Mouse (Mus musculus): ENCODE data around the gene Pkd1l1.

Pkd1l1 gene

DNA sequence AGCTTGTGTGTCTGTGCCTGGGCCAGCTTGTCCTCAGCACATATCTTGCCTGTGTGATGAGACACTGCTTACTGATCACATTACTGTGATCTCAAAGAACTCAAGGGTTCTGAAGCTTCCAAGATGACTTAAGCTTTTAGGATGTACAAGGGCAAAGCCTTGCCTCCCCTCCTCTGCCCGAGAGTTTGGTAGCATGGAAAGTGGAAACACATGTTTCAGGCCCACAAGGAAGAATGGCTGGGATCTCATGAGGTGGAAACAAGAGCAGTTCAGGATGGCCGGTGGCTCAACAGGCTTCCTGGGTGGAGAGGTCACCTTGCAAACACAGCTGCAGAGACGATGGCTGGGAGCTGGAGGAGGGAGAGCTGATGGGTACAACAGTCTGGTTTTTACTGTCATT lies 147.0 kb downstream of the Pkd1l1 start:
- DNase-seq (ENCODE audit: low read depth, low spot score), result no peak

GRCm38 (mm10) chr11:8825413-8825812 lies 147.7 kb downstream of the Pkd1l1 start:
- DNase-seq (ENCODE audit: low read depth, low spot score), result no peak

DNA sequence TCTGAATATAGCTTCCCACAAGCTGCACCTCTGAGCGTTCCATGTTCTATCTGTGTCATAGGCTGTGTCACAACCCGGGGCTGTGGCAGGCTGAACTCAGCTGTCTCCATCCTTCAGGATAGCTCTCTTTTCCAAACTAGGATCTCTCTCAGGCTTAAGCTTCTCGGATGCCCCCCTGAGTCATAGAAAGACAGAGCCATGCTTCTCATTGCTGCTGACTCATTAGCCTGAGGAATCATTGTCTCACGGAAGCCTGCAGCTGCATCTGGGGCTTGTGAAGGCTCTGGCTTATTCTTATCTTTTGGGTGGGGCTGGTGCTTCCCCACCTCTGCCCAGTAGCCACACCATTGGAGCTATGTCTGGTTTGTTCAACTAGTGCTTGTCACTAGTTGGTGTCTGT lies 151.7 kb downstream of the Pkd1l1 start:
- DNase-seq (ENCODE audit: low read depth, low spot score), result no peak

DNA sequence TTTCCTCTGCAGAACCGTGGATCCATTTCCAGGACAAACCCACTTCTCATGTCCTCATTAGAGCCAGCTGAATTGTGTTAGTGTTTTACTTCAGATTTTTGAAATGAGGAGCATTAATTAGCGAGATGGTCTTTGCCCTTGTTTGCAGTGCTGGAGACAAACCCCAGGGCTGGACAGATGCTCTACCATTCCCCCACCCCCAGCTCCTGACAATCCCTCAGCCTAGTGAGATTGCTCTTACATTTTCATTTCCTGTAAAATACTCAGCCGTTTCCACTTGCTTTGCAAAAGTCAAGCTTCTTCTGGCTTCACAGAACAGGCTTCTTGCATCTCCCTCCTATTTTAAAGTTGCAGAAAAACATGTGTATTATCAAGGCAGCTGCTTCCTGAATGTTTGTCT lies 155.7 kb downstream of the Pkd1l1 start:
- DNase-seq (ENCODE audit: low read depth, low spot score), result no peak

DNA sequence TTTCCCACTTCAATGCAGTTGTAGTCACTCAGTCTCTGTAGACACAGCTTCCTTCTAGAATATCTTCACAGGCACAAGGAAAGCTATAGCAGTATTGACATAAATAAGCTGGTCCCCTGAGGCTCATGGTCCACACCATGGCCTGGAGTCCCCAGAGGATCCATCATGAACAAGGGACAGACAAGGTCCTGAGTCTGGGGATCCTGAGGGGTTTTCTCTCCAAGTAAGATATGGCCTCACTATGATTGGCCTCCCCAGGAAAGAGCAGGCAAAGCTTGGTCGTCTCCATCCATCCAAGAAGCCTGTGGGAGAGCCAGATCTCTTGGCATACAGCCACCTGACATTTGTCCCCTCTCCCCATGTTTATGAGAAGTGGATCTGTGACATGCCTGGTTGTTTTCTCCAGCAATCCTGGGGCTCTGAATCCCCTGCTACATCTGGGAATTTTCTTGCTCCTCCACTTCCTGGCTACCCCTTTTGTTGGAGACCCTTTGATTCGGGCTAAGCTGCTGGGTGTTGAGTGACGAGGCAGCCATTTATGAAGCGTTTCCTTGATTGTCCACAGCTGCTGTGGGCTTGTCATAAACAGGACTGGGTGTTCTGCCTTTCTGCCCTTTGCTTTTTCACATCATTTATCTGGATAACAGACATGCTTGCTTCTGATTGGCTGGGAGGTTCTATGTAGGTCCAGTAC lies 158.8 kb downstream of the Pkd1l1 start:
- DNase-seq (ENCODE audit: low read depth, low spot score), result no peak

- peak; percentile 89 for DNase-seq (ENCODE audit: low read depth, low spot score)
These were observed 161.5 kb downstream of the Pkd1l1 start for GRCm38 (mm10) chr11:8811506-8812100.

GRCm38 (mm10) chr11:8809644-8810043 lies 163.4 kb downstream of the Pkd1l1 start:
- DNase-seq (ENCODE audit: low read depth, low spot score), result no peak

GRCm38 (mm10) chr11:8807009-8807408 lies 166.1 kb downstream of the Pkd1l1 start:
- no peak for DNase-seq (ENCODE audit: low read depth, low spot score)

GRCm38 (mm10) chr11:8804178-8804577 lies 168.9 kb downstream of the Pkd1l1 start:
- DNase-seq (ENCODE audit: low read depth, low spot score), result no peak

DNA sequence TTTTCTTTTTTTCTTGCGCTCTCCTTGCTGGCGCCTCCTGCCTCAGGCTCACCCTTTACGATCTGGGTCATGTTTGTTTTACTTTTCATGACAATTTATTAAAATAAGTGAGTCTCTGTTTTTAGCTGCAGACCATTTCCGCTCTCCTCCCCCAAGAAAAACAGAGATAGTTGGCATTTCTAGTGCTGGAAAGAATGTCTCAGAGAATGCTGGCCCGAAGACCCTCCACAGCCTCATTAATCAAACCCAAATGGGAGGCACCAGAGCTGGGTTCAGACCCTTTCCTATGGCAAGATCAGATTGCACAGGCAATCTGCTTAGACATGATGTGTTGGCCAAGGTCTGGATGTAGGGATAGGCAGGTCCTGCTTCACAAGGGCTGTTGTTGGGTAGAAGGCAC lies 175.6 kb downstream of the Pkd1l1 start:
- DNase-seq (ENCODE audit: low read depth, low spot score), result no peak

- no peak for DNase-seq (ENCODE audit: low read depth, low spot score)
These were observed 178.0 kb downstream of the Pkd1l1 start for GRCm38 (mm10) chr11:8795031-8795430.

DNA sequence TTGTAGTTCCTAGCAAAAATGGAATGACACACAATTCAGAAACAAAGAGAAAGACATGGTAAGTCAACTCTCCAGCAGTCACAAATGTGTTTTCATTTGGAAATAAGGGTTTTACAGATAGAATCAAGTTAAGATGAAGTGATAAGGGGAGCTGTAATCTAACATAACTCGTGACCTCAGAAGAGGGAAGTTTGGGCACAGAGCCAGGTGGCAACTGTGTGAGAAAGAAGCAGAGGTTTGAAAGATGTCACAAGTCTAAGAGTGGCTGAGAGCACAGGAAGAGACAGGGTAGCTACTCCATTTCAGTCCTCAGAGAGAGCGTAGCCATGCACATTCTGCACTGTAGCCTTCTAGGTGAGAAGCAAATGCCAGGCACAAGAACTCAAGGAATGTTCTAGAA lies 180.9 kb downstream of the Pkd1l1 start:
- no peak for DNase-seq (ENCODE audit: low read depth, low spot score)

- DNase-seq (ENCODE audit: low read depth, low spot score), result no peak
These were observed 183.9 kb downstream of the Pkd1l1 start for GRCm38 (mm10) chr11:8789186-8789585.

GRCm38 (mm10) chr11:8787604-8788003 lies 185.5 kb downstream of the Pkd1l1 start:
- DNase-seq (ENCODE audit: low read depth, low spot score), result no peak

GRCm38 (mm10) chr11:8784413-8784812 lies 188.7 kb downstream of the Pkd1l1 start:
- DNase-seq (ENCODE audit: low read depth, low spot score), result peak; percentile 30

GRCm38 (mm10) chr11:8782141-8782465 lies 191.0 kb downstream of the Pkd1l1 start:
- no peak for DNase-seq (ENCODE audit: low read depth, low spot score)

DNA sequence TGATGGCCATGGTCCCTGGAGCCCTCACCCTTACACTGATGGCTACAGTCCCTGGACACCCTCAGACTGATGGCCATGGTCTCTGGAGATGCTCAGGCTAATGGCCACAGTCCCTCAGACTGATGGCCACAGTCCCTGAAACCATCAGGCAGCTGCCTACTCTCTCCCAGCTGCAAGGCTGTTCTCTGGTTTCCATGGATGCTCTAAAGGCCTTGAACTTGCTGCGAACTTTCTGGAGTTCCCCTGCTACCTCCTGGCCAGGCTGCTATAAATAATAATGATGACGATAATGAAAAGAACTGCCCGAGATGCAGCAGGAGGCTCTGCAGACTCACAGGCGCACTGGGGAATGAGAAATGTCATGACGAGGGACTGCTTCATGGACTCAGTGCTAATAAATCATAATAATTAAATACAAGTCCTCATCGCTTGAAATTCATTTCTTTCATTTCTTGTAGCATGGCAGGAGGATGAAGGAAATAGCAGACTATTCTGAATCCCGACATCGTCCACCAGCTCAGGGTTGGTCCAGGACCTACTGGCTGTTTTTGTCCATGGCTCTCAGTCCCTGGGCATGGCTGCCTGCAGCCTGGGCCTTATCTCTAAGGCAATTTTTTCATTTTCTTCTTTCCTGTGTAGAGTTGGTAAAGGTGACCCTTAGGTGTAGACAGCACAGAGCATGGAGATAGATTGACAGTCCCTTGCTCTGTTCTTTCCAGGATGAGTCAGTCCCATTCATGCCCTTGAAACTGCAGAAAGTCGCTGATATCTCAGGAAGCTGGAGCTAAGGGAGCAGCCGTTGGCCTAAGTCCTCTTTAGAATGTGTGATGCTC lies 191.5 kb downstream of the Pkd1l1 start:
- DNase-seq (ENCODE audit: low read depth, low spot score), result no peak

- DNase-seq (ENCODE audit: low read depth, low spot score), result no peak
These were observed 193.6 kb downstream of the Pkd1l1 start for GRCm38 (mm10) chr11:8779427-8779826.

All from ZHBTc4 (cell line).